Mouse (Mus musculus): ENCODE data around the gene Sorcs3. TPM values are rescaled to one million over a fixed set of nuclear protein-coding genes. Genes with fewer than 3 reads are reported as not detected.

The Sorcs3 gene
- total and polyA plus RNA-seq, 2 experiments from 2014 or later, result 18.3 to 25.3 TPM

DNA sequence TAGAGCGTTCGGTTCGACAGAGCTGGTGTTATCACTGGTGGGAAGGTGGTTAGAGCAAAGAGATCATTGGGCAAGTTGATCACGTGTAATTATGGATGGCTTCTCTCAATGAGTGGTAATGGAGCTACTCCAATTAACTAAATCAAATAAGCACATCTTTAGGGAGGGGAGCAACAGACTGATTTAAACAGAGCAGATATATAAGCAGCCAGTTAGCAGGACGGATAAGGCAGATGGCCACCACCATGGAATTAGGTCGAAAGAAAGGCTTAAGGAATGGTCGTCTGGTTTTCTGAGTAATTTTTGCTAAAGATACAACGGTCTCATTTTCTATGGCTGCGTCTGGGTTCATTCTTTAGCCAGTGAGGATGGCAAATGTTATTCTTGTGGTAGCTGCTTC lies 549.3 kb downstream of the Sorcs3 start:
- H3K36me3 ChIP-seq (ENCODE audit: insufficient read depth, low read length), result no peaks in the 10 kb centered on the region
- 86% methylated on average over 9 of the region's 9 CpGs for WGBS
- no peak for TF ChIP-seq CTCF (IDR thresholded peaks at IDR 0.05)
- no peaks in the 10 kb centered on the region for H3K4me1 ChIP-seq (ENCODE audit: insufficient read depth, low read length)
- DNase-seq (ENCODE audit: low spot score), result no peak
- ATAC-seq (ENCODE audit: low FRiP score), result no peak
- no peak overlapping the region for H3K27ac ChIP-seq (ENCODE audit: low read depth, low read length)
- H3K4me2 ChIP-seq (ENCODE audit: low read depth, low read length, poor library complexity, severe bottlenecking), result no peak overlapping the region
- H3K4me3 ChIP-seq (ENCODE audit: low read depth, low read length), result no peak overlapping the region
- H3K9ac ChIP-seq (replicated peaks; ENCODE audit: low read length, poor library complexity, severe bottlenecking), result no peak overlapping the region
- H3K27me3 ChIP-seq (ENCODE audit: insufficient read depth, low read length), result no peaks in the 10 kb centered on the region
- no peaks in the 10 kb centered on the region for H3K9me3 ChIP-seq (ENCODE audit: low read length)

DNA sequence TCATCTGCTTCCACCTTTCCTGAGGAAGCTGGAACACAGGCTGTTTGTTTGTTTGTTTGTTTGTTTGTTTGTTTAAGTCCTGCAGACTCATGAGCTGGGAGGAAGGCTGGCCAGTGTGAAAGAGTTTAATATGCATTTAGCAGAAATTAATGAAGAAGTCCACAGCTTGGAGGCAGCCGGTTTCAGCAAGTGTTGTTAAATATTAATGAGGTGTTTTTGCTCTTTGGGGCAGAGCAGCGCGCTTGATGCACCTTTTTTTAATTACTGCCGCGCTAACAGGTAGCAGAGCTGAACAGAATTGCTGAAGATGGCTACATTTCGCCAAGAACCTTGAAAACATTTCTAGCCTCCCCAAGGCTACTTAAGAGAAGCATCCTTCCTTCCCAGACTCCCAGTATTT lies 551.0 kb downstream of the Sorcs3 start:
- Histone ChIP-seq H3K4me3 (ENCODE audit: low read depth, low read length) (no peak overlapping the region), H3K27me3 (ENCODE audit: insufficient read depth, low read length) (no peaks in the 10 kb centered on the region), H3K9ac (replicated peaks; ENCODE audit: low read length, poor library complexity, severe bottlenecking) (no peak overlapping the region), H3K4me2 (ENCODE audit: low read depth, low read length, poor library complexity, severe bottlenecking) (no peak overlapping the region), H3K9me3 (ENCODE audit: low read length) (no peaks in the 10 kb centered on the region), H3K4me1 (ENCODE audit: insufficient read depth, low read length) (no peaks in the 10 kb centered on the region), H3K36me3 (ENCODE audit: insufficient read depth, low read length) (no peaks in the 10 kb centered on the region), H3K27ac (ENCODE audit: low read depth, low read length) (no peak overlapping the region)
- no peak for TF ChIP-seq CTCF (IDR thresholded peaks at IDR 0.05)
- no peak for DNase-seq (ENCODE audit: low spot score)
- ATAC-seq (ENCODE audit: low FRiP score), result no peak
- WGBS, result 42% methylated on average over 6 of the region's 6 CpGs

DNA sequence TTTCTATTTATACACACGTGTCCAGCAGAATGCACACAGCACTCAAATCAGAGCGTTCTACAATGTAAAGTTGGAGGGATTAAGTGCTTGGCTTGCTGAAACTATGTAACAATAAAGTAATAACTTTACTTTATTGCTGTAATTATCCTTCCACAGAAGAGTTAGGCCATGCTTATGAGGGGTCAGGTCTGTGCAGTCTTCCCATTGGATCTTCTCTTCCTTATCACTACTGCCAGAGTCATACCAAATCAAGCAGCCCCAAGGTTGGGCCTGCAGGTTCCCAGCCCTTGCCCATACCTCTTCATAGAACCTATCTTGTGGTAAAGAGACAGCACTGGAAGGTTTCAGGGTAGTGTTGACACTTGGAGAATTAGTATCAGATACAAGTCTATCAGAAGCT lies 560.7 kb downstream of the Sorcs3 start:
- Histone ChIP-seq H3K36me3 (ENCODE audit: insufficient read depth, low read length) (no peaks in the 10 kb centered on the region), H3K4me2 (ENCODE audit: low read depth, low read length, poor library complexity, severe bottlenecking) (no peak overlapping the region), H3K9ac (replicated peaks; ENCODE audit: low read length, poor library complexity, severe bottlenecking) (no peak overlapping the region), H3K4me3 (ENCODE audit: low read depth, low read length) (no peak overlapping the region), H3K4me1 (ENCODE audit: insufficient read depth, low read length) (no peaks in the 10 kb centered on the region), H3K9me3 (ENCODE audit: low read length) (no peaks in the 10 kb centered on the region), H3K27me3 (ENCODE audit: insufficient read depth, low read length) (no peaks in the 10 kb centered on the region), H3K27ac (ENCODE audit: low read depth, low read length) (no peak overlapping the region)
- TF ChIP-seq CTCF (IDR thresholded peaks at IDR 0.05), result no peak
- DNase-seq (ENCODE audit: low spot score), result no peak
- ATAC-seq (ENCODE audit: low FRiP score), result no peak
- WGBS, result 98% methylated on average over 2 of the region's 2 CpGs

DNA sequence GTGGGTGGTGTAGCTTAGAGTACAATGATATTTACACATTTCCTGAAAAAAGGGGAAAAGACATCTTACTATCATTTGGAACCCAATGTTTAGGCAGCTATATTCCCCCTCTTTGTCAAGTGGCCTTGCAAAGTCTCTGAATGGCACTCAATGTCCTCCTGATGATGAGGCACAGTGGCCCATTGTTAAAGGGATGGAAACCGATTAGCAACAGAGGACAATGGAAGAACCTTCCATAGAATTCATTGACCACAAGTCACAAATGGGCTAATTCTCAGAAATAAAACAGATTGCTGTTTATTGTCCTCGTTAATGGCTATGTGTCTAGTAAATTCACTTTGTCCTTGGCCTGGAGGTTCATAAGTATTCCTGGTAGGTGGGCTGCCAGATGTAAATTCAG lies 565.7 kb downstream of the Sorcs3 start:
- no peak overlapping the region for H3K4me3 ChIP-seq (ENCODE audit: low read depth, low read length)
- H3K4me2 ChIP-seq (ENCODE audit: low read depth, low read length, poor library complexity, severe bottlenecking), result no peak overlapping the region
- no peaks in the 10 kb centered on the region for H3K9me3 ChIP-seq (ENCODE audit: low read length)
- DNase-seq (ENCODE audit: low spot score) (no peak), ATAC-seq (ENCODE audit: low FRiP score) (no peak)
- no peak overlapping the region for H3K27ac ChIP-seq (ENCODE audit: low read depth, low read length)
- WGBS, result 68% methylated on average over 2 of the region's 2 CpGs
- no peak overlapping the region for H3K9ac ChIP-seq (replicated peaks; ENCODE audit: low read length, poor library complexity, severe bottlenecking)
- H3K36me3 ChIP-seq (ENCODE audit: insufficient read depth, low read length), result no peaks in the 10 kb centered on the region
- no peaks in the 10 kb centered on the region for H3K27me3 ChIP-seq (ENCODE audit: insufficient read depth, low read length)
- no peak for TF ChIP-seq CTCF (IDR thresholded peaks at IDR 0.05)
- H3K4me1 ChIP-seq (ENCODE audit: insufficient read depth, low read length), result no peaks in the 10 kb centered on the region

DNA sequence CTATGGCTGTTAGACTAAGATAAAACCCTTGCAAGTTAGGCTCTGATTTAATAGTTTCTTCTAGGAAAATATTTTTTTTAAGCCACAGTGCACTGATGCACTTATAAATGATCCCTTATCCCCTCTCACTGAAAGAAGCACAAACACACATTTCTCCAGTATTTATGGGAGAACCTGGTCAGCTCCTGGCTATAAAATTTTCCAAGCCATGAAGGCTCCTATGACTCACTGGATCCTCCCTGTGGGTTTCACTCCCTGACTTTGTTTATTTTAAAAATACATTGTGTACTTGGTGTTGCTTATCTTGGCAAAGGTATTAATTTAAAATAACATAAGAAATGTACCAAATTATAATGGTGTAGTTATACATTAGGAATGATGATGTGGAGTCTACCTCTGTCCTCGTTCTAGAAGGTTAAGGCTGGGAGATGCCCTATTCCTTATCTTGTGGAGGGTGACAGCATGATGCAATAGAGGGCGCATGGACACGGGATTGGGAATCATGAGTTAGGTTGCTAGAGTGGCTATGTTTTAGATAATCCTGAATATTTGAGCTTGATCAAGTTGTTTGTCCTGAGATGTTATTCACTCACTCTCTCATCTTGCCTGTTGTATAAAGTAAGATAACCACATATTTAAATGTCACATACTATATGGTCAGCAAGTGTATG lies 573.4 kb downstream of the Sorcs3 start:
- Histone ChIP-seq H3K36me3 (ENCODE audit: insufficient read depth, low read length) (no peaks in the 10 kb centered on the region), H3K4me1 (ENCODE audit: insufficient read depth, low read length) (no peaks in the 10 kb centered on the region), H3K9ac (replicated peaks; ENCODE audit: low read length, poor library complexity, severe bottlenecking) (no peak overlapping the region), H3K27ac (ENCODE audit: low read depth, low read length) (no peak overlapping the region), H3K9me3 (ENCODE audit: low read length) (no peaks in the 10 kb centered on the region), H3K27me3 (ENCODE audit: insufficient read depth, low read length) (no peaks in the 10 kb centered on the region), H3K4me3 (ENCODE audit: low read depth, low read length) (no peak overlapping the region), H3K4me2 (ENCODE audit: low read depth, low read length, poor library complexity, severe bottlenecking) (no peak overlapping the region)
- TF ChIP-seq CTCF (IDR thresholded peaks at IDR 0.05), result no peak
- WGBS, result 90% methylated on average over 3 of the region's 3 CpGs
- DNase-seq (ENCODE audit: low spot score) (no peak), ATAC-seq (ENCODE audit: low FRiP score) (no peak)

DNA sequence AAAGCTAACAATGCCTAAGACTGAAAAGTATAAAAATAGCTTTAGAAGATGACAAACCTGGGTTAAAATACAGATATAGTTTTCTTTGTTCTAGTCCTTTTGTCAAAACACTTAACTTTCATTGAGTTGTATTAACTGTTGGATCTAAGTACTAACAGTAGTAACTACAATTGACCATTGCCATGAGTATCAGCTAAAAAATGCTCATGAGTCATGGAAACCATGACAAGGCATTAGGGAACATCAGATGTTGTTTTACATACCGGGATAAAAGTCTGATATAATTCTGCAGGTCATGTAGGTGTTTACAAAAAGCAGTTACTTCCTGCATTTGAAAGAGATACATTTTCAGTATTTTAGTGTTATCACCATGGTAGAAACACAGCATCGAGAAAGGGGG lies 575.0 kb downstream of the Sorcs3 start:
- WGBS, result 84% methylated on average over 2 of the region's 2 CpGs
- H3K27ac ChIP-seq (ENCODE audit: low read depth, low read length), result no peak overlapping the region
- H3K36me3 ChIP-seq (ENCODE audit: insufficient read depth, low read length), result no peaks in the 10 kb centered on the region
- no peak overlapping the region for H3K4me2 ChIP-seq (ENCODE audit: low read depth, low read length, poor library complexity, severe bottlenecking)
- no peaks in the 10 kb centered on the region for H3K27me3 ChIP-seq (ENCODE audit: insufficient read depth, low read length)
- H3K9ac ChIP-seq (replicated peaks; ENCODE audit: low read length, poor library complexity, severe bottlenecking), result no peak overlapping the region
- no peak overlapping the region for H3K4me3 ChIP-seq (ENCODE audit: low read depth, low read length)
- no peak for TF ChIP-seq CTCF (IDR thresholded peaks at IDR 0.05)
- DNase-seq (ENCODE audit: low spot score) (no peak), ATAC-seq (ENCODE audit: low FRiP score) (no peak)
- H3K4me1 ChIP-seq (ENCODE audit: insufficient read depth, low read length), result no peaks in the 10 kb centered on the region
- H3K9me3 ChIP-seq (ENCODE audit: low read length), result no peaks in the 10 kb centered on the region

All from midbrain, postnatal 0 days (tissue).